Mouse (Mus musculus) E14TG2a.4 (cell line): ENCODE data around the gene Gm9817.

Experiments
- CTCF ChIP-seq: conservative IDR thresholded peaks from 2 replicates; pipeline ENCODE4 v1.5.1; 2014; ENCODE audit warnings: low read length
- NANOG ChIP-seq: IDR thresholded peaks from 2 replicates; pipeline ENCODE4 v1.6.1; 2014; ENCODE audit warnings: borderline replicate concordance, low read length, mixed read lengths
- POU5F1 ChIP-seq: IDR thresholded peaks from 2 replicates; pipeline ENCODE4 v1.6.1; 2014; ENCODE audit warnings: low read length, borderline replicate concordance

DNA sequence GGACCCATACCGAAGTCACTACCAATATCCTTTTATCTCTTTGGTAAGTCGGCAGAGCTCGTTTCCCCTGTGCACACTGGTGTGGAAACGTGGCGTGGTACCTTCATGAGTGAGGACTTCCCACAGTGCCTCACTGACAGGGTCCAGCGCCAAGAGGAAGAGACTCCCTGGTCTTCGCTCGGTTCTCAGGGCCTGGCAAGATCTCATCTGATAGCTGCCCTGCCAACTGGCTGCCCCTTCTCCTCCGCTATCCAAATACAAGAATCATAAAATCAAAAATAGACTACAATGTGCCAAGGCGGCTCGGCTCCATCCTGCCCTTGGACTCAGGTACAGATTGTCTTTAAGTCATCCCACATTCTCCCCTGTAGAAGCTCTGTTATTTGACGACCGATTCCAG, 11.4 kb downstream of the Gm9817 start:
- TF ChIP-seq CTCF (no peak), POU5F1 (no peak), NANOG (no peak)
